Mouse (Mus musculus): ENCODE measurements around the gene Tax1bp1.

- TF ChIP-seq POLR2A (IDR thresholded peaks at IDR 0.05; ENCODE audit: extremely low read depth, insufficient read depth, low read length) (no peak), CTCF (IDR thresholded peaks at IDR 0.05; ENCODE audit: low read depth, low read length) (no peak)
Observed at GRCm38 (mm10) chr6:52765206-52765605, 51.7 kb downstream of the Tax1bp1 start.

Data from liver, adult 2 months (tissue).